In genomic region chr17:31763078-31763477, GRCm38 (mm10) we compare ENCODE assay signal across 16 mouse cellular contexts.
DNase-seq lines count a peak whose midpoint lies in the region; ATAC-seq and TF ChIP-seq lines count a peak whose summit lies in the region.
"Had no signal": no experiment of that assay in that cellular context is flagged by ENCODE, and none has a peak within 500 bp of the region (broad histone marks: within the 10 kb centered on the region; RNA-seq: fewer than 3 reads in every experiment).

No protein-coding gene starts in this region.

- no peak overlapping the region for H3K9ac ChIP-seq in heart, postnatal 0 days (replicated peaks; ENCODE audit: low read depth, low read length)
- H3K9ac ChIP-seq: hindbrain, embryonic 12.5 days; midbrain, embryonic 13.5 days; neural tube, embryonic 13.5 days had no signal

- no peak for TF ChIP-seq POLR2A in spleen, adult 2 months (IDR thresholded peaks at IDR 0.05; ENCODE audit: low read depth, low read length)

- peaks cover 14% of the 10 kb centered on the region for H3K4me1 ChIP-seq in heart, postnatal 0 days (ENCODE audit: control insufficient read depth, insufficient read depth)
- H3K4me1 ChIP-seq in spleen, adult 2 months (ENCODE audit: control insufficient read depth, insufficient read depth, insufficient read length), result peaks cover 18% of the 10 kb centered on the region

- 60% methylated on average over 5 of the region's 5 CpGs for WGBS in heart, postnatal 0 days
- WGBS in spleen, adult 2 months, result 73% methylated on average over 5 of the region's 5 CpGs

- no peak overlapping the region for H3K27ac ChIP-seq in heart, postnatal 0 days (ENCODE audit: low read depth)
- H3K27ac ChIP-seq in spleen, adult 2 months (ENCODE audit: insufficient read depth, low read length), result no peak overlapping the region
- H3K27ac ChIP-seq: hindbrain, embryonic 12.5 days; midbrain, embryonic 13.5 days; neural tube, embryonic 13.5 days had no signal

- H3K9me3 ChIP-seq in heart, postnatal 0 days (replicated peaks; ENCODE audit: control insufficient read depth, low read length), result no peaks in the 10 kb centered on the region
- H3K9me3 ChIP-seq: hindbrain, embryonic 12.5 days; midbrain, embryonic 13.5 days; neural tube, embryonic 13.5 days had no signal

- H3K36me3 ChIP-seq in heart, postnatal 0 days (replicated peaks; ENCODE audit: control insufficient read depth, insufficient read depth, low read length), result no peaks in the 10 kb centered on the region
- H3K36me3 ChIP-seq in spleen, adult 2 months (ENCODE audit: control insufficient read depth, insufficient read depth, low read length), result no peaks in the 10 kb centered on the region
- H3K36me3 ChIP-seq: hindbrain, embryonic 12.5 days; midbrain, embryonic 13.5 days; neural tube, embryonic 13.5 days had no signal

- H3K4me3 ChIP-seq in heart, postnatal 0 days (ENCODE audit: low read depth, low read length), result no peak overlapping the region
- no peak overlapping the region for H3K4me3 ChIP-seq in spleen, adult 2 months (ENCODE audit: extremely low read depth, insufficient read depth, insufficient read length)
- H3K4me3 ChIP-seq: hindbrain, embryonic 12.5 days; midbrain, embryonic 13.5 days; neural tube, embryonic 13.5 days had no signal

- intact Hi-C loops in heart, postnatal 14 days (cut with DNase I), result no loop called here
- intact Hi-C loops in left cerebral cortex, postnatal 10 days (cut with DNase I), result no loop called here

- no peak for DNase-seq in heart, postnatal 0 days (ENCODE audit: low spot score)
- no peak for DNase-seq in heart, postnatal 14 days
- no peak for DNase-seq in spleen, adult 2 months (ENCODE audit: low read depth in 1 of 2, low spot score in 2 of 2)
- DNase-seq in spleen, postnatal 36 days (ENCODE audit: low spot score in 2 of 2), result no peak
- peak; percentile 40 for DNase-seq in lung, postnatal 10 days
- DNase-seq in urinary bladder, postnatal 4 days (ENCODE audit: low spot score in 2 of 2), result no peak
- DNase-seq in cerebellum, postnatal 36 days, result no peak
- DNase-seq in left cerebral cortex, postnatal 10 days (ENCODE audit: extremely low spot score in 1 of 2, low spot score in 2 of 2), result no peak
- DNase-seq: adrenal gland, postnatal 25 days; cerebellum, adult 18-20 months; right cerebral cortex, postnatal 4 days; thymus, adult 18-20 months had no signal

- no peaks in the 10 kb centered on the region for H3K27me3 ChIP-seq in heart, postnatal 0 days (ENCODE audit: control insufficient read depth, insufficient read depth, low read length)
- H3K27me3 ChIP-seq in spleen, adult 2 months (ENCODE audit: control insufficient read depth, insufficient read depth, low read length), result no peaks in the 10 kb centered on the region
- H3K27me3 ChIP-seq: hindbrain, embryonic 12.5 days; midbrain, embryonic 13.5 days; neural tube, embryonic 13.5 days had no signal

- TF ChIP-seq CTCF in heart, postnatal 0 days (IDR thresholded peaks at IDR 0.05; ENCODE audit: low read depth), result peak; percentile 51
- peak; percentile 31; the same call in 1 of the 2 replicates for TF ChIP-seq CTCF in spleen, adult 2 months (IDR thresholded peaks at IDR 0.05; ENCODE audit: extremely low read depth, insufficient read depth, insufficient read length, insufficient replicate concordance)

- no peak overlapping the region for H3K4me2 ChIP-seq in heart, postnatal 0 days (ENCODE audit: low read depth, low read length)
- H3K4me2 ChIP-seq: heart, embryonic 11.5 days; hindbrain, embryonic 12.5 days; midbrain, embryonic 13.5 days; neural tube, embryonic 13.5 days had no signal

- no peak for ATAC-seq in heart, postnatal 0 days (ENCODE audit: insufficient read depth, low read depth)
- ATAC-seq: midbrain, embryonic 13.5 days had no signal

- no peak for TF ChIP-seq EP300 in heart, postnatal 0 days (IDR thresholded peaks at IDR 0.05; ENCODE audit: low read depth)
